Mouse (Mus musculus): ENCODE results near the gene Myo1e.

- TF ChIP-seq CTCF (IDR thresholded peaks at IDR 0.05; ENCODE audit: control insufficient read depth, insufficient read depth, low read length) (no peak), POLR2A (IDR thresholded peaks at IDR 0.05; ENCODE audit: borderline replicate concordance, control insufficient read depth, low read depth, low read length) (no peak)
These were observed 3.7 kb upstream of the Myo1e start for GRCm38 (mm10) chr9:70203267-70204076.
